Mouse (Mus musculus) c-Kit-negative CD71-positive TER-119-positive erythroid progenitor cells, embryonic 14.5 days (primary cell): ENCODE data around the gene Ntrk2.

ENCODE experiments used
- DNase-seq: peaks from one replicate; pipeline ENCODE4 v3.0.0-alpha.2; 2013; ENCODE audit warnings: low read depth, low spot score

The Ntrk2 gene

GRCm38 (mm10) chr13:58923496-58923895 is 117.1 kb downstream of the Ntrk2 start:
- no peak for DNase-seq

- DNase-seq, result no peak
These were observed 118.1 kb downstream of the Ntrk2 start for GRCm38 (mm10) chr13:58924486-58924885.

GRCm38 (mm10) chr13:58927186-58927585 is 120.8 kb downstream of the Ntrk2 start:
- no peak for DNase-seq

GRCm38 (mm10) chr13:58927656-58928226 is 121.4 kb downstream of the Ntrk2 start:
- DNase-seq, result no peak

GRCm38 (mm10) chr13:58928668-58929436 is 122.5 kb downstream of the Ntrk2 start:
- no peak for DNase-seq

- DNase-seq, result no peak
These were observed 123.8 kb downstream of the Ntrk2 start for GRCm38 (mm10) chr13:58930161-58930560.

GRCm38 (mm10) chr13:58933126-58933525 is 126.8 kb downstream of the Ntrk2 start:
- no peak for DNase-seq

- DNase-seq, result no peak
These were observed 128.3 kb downstream of the Ntrk2 start for GRCm38 (mm10) chr13:58934576-58935110.

- DNase-seq, result no peak
These were observed 129.7 kb downstream of the Ntrk2 start for GRCm38 (mm10) chr13:58935956-58936495.

GRCm38 (mm10) chr13:58937884-58938283 is 131.5 kb downstream of the Ntrk2 start:
- no peak for DNase-seq

GRCm38 (mm10) chr13:58938464-58938863 is 132.1 kb downstream of the Ntrk2 start:
- no peak for DNase-seq

GRCm38 (mm10) chr13:58940208-58940607 is 133.8 kb downstream of the Ntrk2 start:
- no peak for DNase-seq

GRCm38 (mm10) chr13:58940798-58941197 is 134.4 kb downstream of the Ntrk2 start:
- no peak for DNase-seq

- no peak for DNase-seq
These were observed 139.4 kb downstream of the Ntrk2 start for GRCm38 (mm10) chr13:58945781-58946180.

- no peak for DNase-seq
These were observed 140.2 kb downstream of the Ntrk2 start for GRCm38 (mm10) chr13:58946589-58946988.

GRCm38 (mm10) chr13:58947056-58947455 is 140.7 kb downstream of the Ntrk2 start:
- DNase-seq, result peak; percentile 2

GRCm38 (mm10) chr13:58954331-58954730 is 148.0 kb downstream of the Ntrk2 start:
- no peak for DNase-seq

- DNase-seq, result no peak
These were observed 148.4 kb downstream of the Ntrk2 start for GRCm38 (mm10) chr13:58954764-58955163.

- no peak for DNase-seq
These were observed 148.9 kb downstream of the Ntrk2 start for GRCm38 (mm10) chr13:58955237-58955777.

- no peak for DNase-seq
These were observed 152.0 kb downstream of the Ntrk2 start for GRCm38 (mm10) chr13:58958171-58958904.

- no peak for DNase-seq
These were observed 154.0 kb downstream of the Ntrk2 start for GRCm38 (mm10) chr13:58960321-58960720.
